Mouse (Mus musculus) liver, embryonic 14.5 days (tissue): ENCODE measurements at regions not wholly inside any gene's neighbourhood (a gene's known extent, or its start where the extent isn't known, plus 50 kb on each side); places are given as distances from the start of the nearest gene placed in this dataset.

Experiments
- ATAC-seq: fragments of 200-750 bp; cut with Nextera tagmentation; 2 replicates; pipeline ENCODE4 v1.8.0; 2017; ENCODE audit warnings: moderate number of reproducible peaks, mild to moderate bottlenecking, moderate library complexity; ENCODE audit not compliant: insufficient read depth
- DNase-seq, 3 experiments: peaks; one replicate each; pipeline ENCODE4 v3.0.0-alpha.2; 2012 to 2013; ENCODE audit warnings: low read depth in 3 of 3, low spot score in 3 of 3
- H3K27ac ChIP-seq: fragments of 300-500 bp; sonication (generic); 2 replicates; pipeline ENCODE4 v1.5.1; 2014; ENCODE audit warnings: moderate library complexity, mild to moderate bottlenecking, control low read depth, inconsistent platforms
- H3K27me3 ChIP-seq: fragments of 300-500 bp; sonication (generic); 2 replicates; pipeline ENCODE4 v1.6.1; 2014; ENCODE audit warnings: mild to moderate bottlenecking, low read length, moderate library complexity; ENCODE audit not compliant: control insufficient read depth, insufficient read depth
- H3K36me3 ChIP-seq: fragments of 300-500 bp; sonication (generic); replicated peaks from 2 replicates; pipeline ENCODE4 v1.6.1; 2014; ENCODE audit warnings: low read depth; ENCODE audit not compliant: control insufficient read depth, insufficient read depth
- H3K4me1 ChIP-seq, 2 experiments: fragments of 200-500 bp in 1 of 2; fragments of 300-500 bp in 1 of 2; sonication (generic) in 1 of 2; replicated peaks; 2 replicates each; pipeline ENCODE4 v1.6.1; 2012 to 2014; ENCODE audit warnings: antibody characterized with exemption in 1 of 2, inconsistent platforms in 1 of 2, low read length in 1 of 2; ENCODE audit not compliant: control insufficient read depth in 2 of 2, insufficient read depth in 2 of 2
- H3K4me2 ChIP-seq: fragments of 300-500 bp; sonication (generic); 2 replicates; pipeline ENCODE4 v1.6.1; 2014; ENCODE audit warnings: low read depth, mild to moderate bottlenecking, control low read depth, moderate library complexity
- H3K4me3 ChIP-seq, 2 experiments: fragments of 200-500 bp in 1 of 2; fragments of 300-500 bp in 1 of 2; sonication (generic) in 1 of 2; 2 replicates each; pipeline ENCODE4 v1.5.1; 2012 to 2014; ENCODE audit warnings: low read depth in 2 of 2, low read length in 2 of 2, mild to moderate bottlenecking in 2 of 2, control low read depth in 1 of 2, inconsistent platforms in 1 of 2, moderate library complexity in 1 of 2; ENCODE audit not compliant: insufficient read depth in 1 of 2
- H3K9ac ChIP-seq: fragments of 300-500 bp; sonication (generic); replicated peaks from 2 replicates; pipeline ENCODE4 v1.6.1; 2014; ENCODE audit warnings: mild to moderate bottlenecking, control low read depth, moderate library complexity
- H3K9me3 ChIP-seq: fragments of 300-500 bp; sonication (generic); 2 replicates; pipeline ENCODE4 v1.6.1; 2016; ENCODE audit warnings: low read length, mixed read lengths; ENCODE audit not compliant: control insufficient read depth
- CTCF ChIP-seq: IDR thresholded peaks from 2 replicates; pipeline ENCODE4 v1.5.1; 2016; ENCODE audit warnings: antibody characterized with exemption, low read depth, control low read depth
- EP300 ChIP-seq: IDR thresholded peaks from 2 replicates; pipeline ENCODE4 v1.6.1; 2016; ENCODE audit warnings: antibody characterized with exemption, low read depth
- WGBS: fragments of 180-500 bp; shearing (Covaris S2); extraction: QIAGEN DNeasy Blood & Tissue Kit; methylation state at CpG from one replicate; pipeline ENCODE4 v1.1.7; 2014; ENCODE audit not compliant: insufficient replicate concordance; 5-methylcytosine and 5-hydroxymethylcytosine counted together

DNA sequence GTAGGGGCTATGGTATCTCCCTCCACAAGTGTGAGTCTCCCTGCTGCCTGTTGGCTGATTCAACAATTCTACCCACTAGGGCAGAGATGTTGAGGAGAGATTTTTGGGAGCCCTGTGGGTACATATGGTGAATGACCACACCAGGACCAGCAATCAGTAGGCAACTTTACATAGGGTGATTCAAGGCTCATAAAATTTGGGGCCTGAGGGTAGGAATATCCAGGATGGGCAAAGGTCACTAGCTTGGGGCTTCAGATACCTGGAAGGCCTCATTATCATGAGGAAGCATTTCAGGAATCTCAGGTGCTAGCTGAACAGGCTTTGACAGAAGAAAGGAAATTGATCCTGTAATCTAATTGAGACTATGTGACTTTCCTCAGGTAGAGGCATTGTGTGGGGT is 446.6 kb downstream of the Plcl1 start:
- no peak overlapping the region for H3K9ac ChIP-seq

DNA sequence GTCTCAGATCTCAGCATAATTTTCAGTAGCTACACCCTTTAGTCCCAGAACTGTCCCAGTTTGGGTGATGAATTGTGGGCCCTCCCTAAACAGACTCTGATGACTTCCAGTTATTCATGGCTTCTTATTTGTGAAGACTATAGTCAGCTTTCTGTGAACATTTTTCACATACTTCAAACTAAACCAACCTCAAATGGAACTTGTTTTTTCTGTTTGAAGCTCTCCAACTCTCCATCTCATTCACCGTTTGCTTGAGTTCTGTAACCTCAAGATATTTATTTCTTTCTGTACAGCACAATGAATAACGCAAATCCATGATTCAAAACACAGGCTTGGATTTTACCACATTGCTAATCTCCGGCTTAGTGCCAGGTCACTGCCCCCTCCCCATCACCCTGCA is 453.4 kb downstream of the Plcl1 start:
- no peak for DNase-seq
- Histone ChIP-seq H3K4me3 (no peak overlapping the region), H3K9ac (no peak overlapping the region), H3K4me1 (no peaks in the 10 kb centered on the region), H3K4me2 (no peak overlapping the region), H3K27me3 (no peaks in the 10 kb centered on the region), H3K36me3 (no peaks in the 10 kb centered on the region), H3K27ac (no peak overlapping the region), H3K9me3 (no peaks in the 10 kb centered on the region)
- no peak for TF ChIP-seq EP300
- TF ChIP-seq CTCF = no peak
- WGBS = 63% methylated on average over 3 of the region's 3 CpGs
- no peak for ATAC-seq

More for the DNA sequence above, 446.6 kb downstream of the Plcl1 start:
- Histone ChIP-seq H3K27ac (no peak overlapping the region), H3K4me2 (no peak overlapping the region), H3K4me3 (no peak overlapping the region), H3K27me3 (no peaks in the 10 kb centered on the region), H3K4me1 (no peaks in the 10 kb centered on the region), H3K36me3 (no peaks in the 10 kb centered on the region), H3K9me3 (no peaks in the 10 kb centered on the region)
- no peak for DNase-seq
- TF ChIP-seq EP300 = no peak
- TF ChIP-seq CTCF = no peak
- ATAC-seq = no peak

- Histone ChIP-seq H3K9ac (no peak overlapping the region), H3K4me2 (no peak overlapping the region), H3K27me3 (no peaks in the 10 kb centered on the region), H3K9me3 (no peaks in the 10 kb centered on the region), H3K27ac (no peak overlapping the region), H3K36me3 (no peaks in the 10 kb centered on the region), H3K4me3 (no peak overlapping the region), H3K4me1 (no peaks in the 10 kb centered on the region)
- TF ChIP-seq CTCF = no peak
- no peak for TF ChIP-seq EP300
- no peak for DNase-seq
- WGBS = 64% methylated on average over 3 of the region's 3 CpGs
- no peak for ATAC-seq
These were observed 457.4 kb downstream of the Plcl1 start for GRCm38 (mm10) chr1:55863113-55863512.

DNA sequence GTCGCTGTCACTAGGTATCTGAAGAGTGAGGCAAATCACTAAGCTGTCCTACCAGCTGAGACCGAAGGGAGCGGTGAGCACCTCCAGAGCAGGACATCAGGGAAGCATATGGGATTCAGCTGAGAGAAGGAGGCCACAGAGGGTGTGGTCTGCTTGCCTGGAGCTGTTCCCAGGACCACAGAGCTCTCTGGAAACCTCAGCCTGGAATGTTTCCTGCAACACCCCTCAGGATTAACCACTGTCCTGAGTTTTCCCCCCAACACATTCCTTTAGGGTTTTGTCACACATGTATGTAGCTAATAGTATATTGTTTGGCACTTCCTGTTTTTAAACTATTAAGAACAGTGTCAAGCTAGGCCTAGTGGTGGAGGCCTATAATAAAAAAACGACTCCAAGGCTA is 459.6 kb downstream of the Plcl1 start:
- TF ChIP-seq CTCF = no peak
- TF ChIP-seq EP300 = no peak
- Histone ChIP-seq H3K9me3 (no peaks in the 10 kb centered on the region), H3K4me3 (no peak overlapping the region), H3K4me2 (no peak overlapping the region), H3K9ac (no peak overlapping the region), H3K4me1 (no peaks in the 10 kb centered on the region), H3K27ac (no peak overlapping the region), H3K36me3 (no peaks in the 10 kb centered on the region), H3K27me3 (no peaks in the 10 kb centered on the region)
- ATAC-seq (no peak), DNase-seq (no peak)
- 50% methylated on average over 4 of the region's 4 CpGs for WGBS

DNA sequence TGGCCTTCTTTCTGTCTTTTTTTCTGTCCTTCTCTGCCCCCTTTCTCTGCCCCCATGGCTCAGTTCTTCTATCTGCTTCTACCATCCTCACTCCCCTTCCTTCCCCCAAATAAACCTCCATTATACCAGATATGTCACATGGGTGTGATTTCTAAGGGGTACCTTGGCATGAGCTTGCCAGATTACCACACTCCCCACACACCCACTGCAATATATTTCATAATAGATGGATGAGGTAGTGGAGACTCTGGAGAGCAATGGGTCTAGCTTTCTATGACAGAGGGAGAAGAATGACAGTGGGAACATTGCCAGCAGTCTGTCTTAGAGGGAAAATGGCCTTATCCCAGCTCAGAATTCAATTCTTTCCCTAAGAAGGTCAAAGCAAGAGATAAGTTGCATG is 461.0 kb downstream of the Plcl1 start:
- Histone ChIP-seq H3K4me3 (no peak overlapping the region), H3K4me1 (no peaks in the 10 kb centered on the region), H3K4me2 (no peak overlapping the region), H3K27me3 (no peaks in the 10 kb centered on the region), H3K9ac (no peak overlapping the region), H3K9me3 (no peaks in the 10 kb centered on the region), H3K27ac (no peak overlapping the region), H3K36me3 (no peaks in the 10 kb centered on the region)
- ATAC-seq (no peak), DNase-seq (no peak)
- TF ChIP-seq EP300 (no peak), CTCF (no peak)

GRCm38 (mm10) chr1:55873583-55873982 is 467.9 kb downstream of the Plcl1 start:
- no peak overlapping the region for H3K9ac ChIP-seq
- H3K9me3 ChIP-seq = no peaks in the 10 kb centered on the region
- no peak overlapping the region for H3K4me3 ChIP-seq
- no peak for ATAC-seq
- no peaks in the 10 kb centered on the region for H3K4me1 ChIP-seq
- no peaks in the 10 kb centered on the region for H3K27me3 ChIP-seq
- DNase-seq = no peak
- TF ChIP-seq EP300 (no peak), CTCF (no peak)
- no peak overlapping the region for H3K27ac ChIP-seq
- 67% methylated on average over 4 of the region's 4 CpGs for WGBS
- H3K36me3 ChIP-seq = no peaks in the 10 kb centered on the region
- H3K4me2 ChIP-seq = no peak overlapping the region
